Mouse (Mus musculus): ENCODE data around the gene Ubac2. TPM values are rescaled to one million over a fixed set of nuclear protein-coding genes. Genes with fewer than 3 reads are reported as not detected.

The Ubac2 gene
- total and polyA plus RNA-seq, 2 experiments from 2014 or later = 43.6 to 51.7 TPM

GRCm38 (mm10) chr14:121904754-121905153, 26.3 kb downstream of the Ubac2 start:
- H3K9me3 ChIP-seq (ENCODE audit: low read length) = no peaks in the 10 kb centered on the region
- no peak overlapping the region for H3K4me3 ChIP-seq (ENCODE audit: low read depth, low read length)
- H3K4me2 ChIP-seq (ENCODE audit: low read depth, low read length, poor library complexity, severe bottlenecking) = no peak overlapping the region
- WGBS = 65% methylated on average over 3 of the region's 3 CpGs
- no peak overlapping the region for H3K9ac ChIP-seq (replicated peaks; ENCODE audit: low read length, poor library complexity, severe bottlenecking)
- no peak for TF ChIP-seq CTCF (IDR thresholded peaks at IDR 0.05)
- H3K27ac ChIP-seq (ENCODE audit: low read depth, low read length) = no peak overlapping the region
- no peaks in the 10 kb centered on the region for H3K27me3 ChIP-seq (ENCODE audit: insufficient read depth, low read length)
- H3K36me3 ChIP-seq (ENCODE audit: insufficient read depth, low read length) = peaks cover 11% of the 10 kb centered on the region
- ATAC-seq (ENCODE audit: low FRiP score) (no peak), DNase-seq (ENCODE audit: low spot score) (no peak)
- no peaks in the 10 kb centered on the region for H3K4me1 ChIP-seq (ENCODE audit: insufficient read depth, low read length)

GRCm38 (mm10) chr14:121906341-121906991, 28.0 kb downstream of the Ubac2 start:
- DNase-seq (ENCODE audit: low spot score) (no peak), ATAC-seq (ENCODE audit: low FRiP score) (no peak)
- Histone ChIP-seq H3K27me3 (ENCODE audit: insufficient read depth, low read length) (no peaks in the 10 kb centered on the region), H3K27ac (ENCODE audit: low read depth, low read length) (no peak overlapping the region), H3K4me3 (ENCODE audit: low read depth, low read length) (no peak overlapping the region), H3K36me3 (ENCODE audit: insufficient read depth, low read length) (peaks cover 14% of the 10 kb centered on the region), H3K4me2 (ENCODE audit: low read depth, low read length, poor library complexity, severe bottlenecking) (no peak overlapping the region), H3K4me1 (ENCODE audit: insufficient read depth, low read length) (no peaks in the 10 kb centered on the region), H3K9me3 (ENCODE audit: low read length) (no peaks in the 10 kb centered on the region), H3K9ac (replicated peaks; ENCODE audit: low read length, poor library complexity, severe bottlenecking) (no peak overlapping the region)
- 84% methylated on average over 8 of the region's 8 CpGs for WGBS
- TF ChIP-seq CTCF (IDR thresholded peaks at IDR 0.05) = no peak

GRCm38 (mm10) chr14:121906992-121907681, 28.7 kb downstream of the Ubac2 start:
- H3K27ac ChIP-seq (ENCODE audit: low read depth, low read length) = no peak overlapping the region
- H3K9ac ChIP-seq (replicated peaks; ENCODE audit: low read length, poor library complexity, severe bottlenecking) = no peak overlapping the region
- WGBS = 89% methylated on average over 11 of the region's 11 CpGs
- H3K4me1 ChIP-seq (ENCODE audit: insufficient read depth, low read length) = no peaks in the 10 kb centered on the region
- no peak for DNase-seq (ENCODE audit: low spot score)
- peaks cover 17% of the 10 kb centered on the region for H3K36me3 ChIP-seq (ENCODE audit: insufficient read depth, low read length)
- no peaks in the 10 kb centered on the region for H3K27me3 ChIP-seq (ENCODE audit: insufficient read depth, low read length)
- no peaks in the 10 kb centered on the region for H3K9me3 ChIP-seq (ENCODE audit: low read length)
- no peak overlapping the region for H3K4me2 ChIP-seq (ENCODE audit: low read depth, low read length, poor library complexity, severe bottlenecking)
- no peak for TF ChIP-seq CTCF (IDR thresholded peaks at IDR 0.05)
- no peak for ATAC-seq (ENCODE audit: low FRiP score)
- H3K4me3 ChIP-seq (ENCODE audit: low read depth, low read length) = no peak overlapping the region

DNA sequence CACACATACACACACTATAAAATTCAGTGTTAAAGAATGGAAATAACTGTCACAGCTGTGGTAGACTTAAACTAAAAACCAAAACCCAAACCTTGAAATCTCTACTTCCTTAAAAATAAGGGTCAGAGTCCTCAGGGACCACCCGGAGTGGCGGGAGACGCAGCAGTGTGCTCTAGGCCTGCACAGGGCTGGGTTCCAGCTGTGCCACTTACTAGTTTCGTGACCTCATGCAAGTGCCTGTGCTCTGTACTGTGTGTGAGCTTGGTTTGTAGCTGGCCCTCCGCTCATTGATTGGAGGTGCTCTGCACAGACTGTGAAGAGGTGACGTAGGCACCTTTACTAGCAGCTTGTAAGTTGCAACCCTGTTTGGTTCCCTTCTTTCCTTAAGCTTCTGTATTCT, 31.4 kb downstream of the Ubac2 start:
- WGBS = 92% methylated on average over 6 of the region's 6 CpGs
- Histone ChIP-seq H3K36me3 (ENCODE audit: insufficient read depth, low read length) (peaks cover 17% of the 10 kb centered on the region), H3K9ac (replicated peaks; ENCODE audit: low read length, poor library complexity, severe bottlenecking) (no peak overlapping the region), H3K9me3 (ENCODE audit: low read length) (no peaks in the 10 kb centered on the region), H3K4me2 (ENCODE audit: low read depth, low read length, poor library complexity, severe bottlenecking) (no peak overlapping the region), H3K4me3 (ENCODE audit: low read depth, low read length) (no peak overlapping the region), H3K4me1 (ENCODE audit: insufficient read depth, low read length) (no peaks in the 10 kb centered on the region), H3K27me3 (ENCODE audit: insufficient read depth, low read length) (no peaks in the 10 kb centered on the region), H3K27ac (ENCODE audit: low read depth, low read length) (no peak overlapping the region)
- TF ChIP-seq CTCF (IDR thresholded peaks at IDR 0.05) = no peak
- ATAC-seq (ENCODE audit: low FRiP score) (no peak), DNase-seq (ENCODE audit: low spot score) (no peak)

- DNase-seq (ENCODE audit: low spot score) (no peak), ATAC-seq (ENCODE audit: low FRiP score) (no peak)
- H3K27me3 ChIP-seq (ENCODE audit: insufficient read depth, low read length) = no peaks in the 10 kb centered on the region
- H3K4me3 ChIP-seq (ENCODE audit: low read depth, low read length) = no peak overlapping the region
- no peaks in the 10 kb centered on the region for H3K4me1 ChIP-seq (ENCODE audit: insufficient read depth, low read length)
- H3K36me3 ChIP-seq (ENCODE audit: insufficient read depth, low read length) = peaks cover 20% of the 10 kb centered on the region
- H3K9me3 ChIP-seq (ENCODE audit: low read length) = no peaks in the 10 kb centered on the region
- no peak for TF ChIP-seq CTCF (IDR thresholded peaks at IDR 0.05)
- H3K9ac ChIP-seq (replicated peaks; ENCODE audit: low read length, poor library complexity, severe bottlenecking) = no peak overlapping the region
- WGBS = 97% methylated on average over 7 of the region's 7 CpGs
- no peak overlapping the region for H3K27ac ChIP-seq (ENCODE audit: low read depth, low read length)
- H3K4me2 ChIP-seq (ENCODE audit: low read depth, low read length, poor library complexity, severe bottlenecking) = no peak overlapping the region
Measured at GRCm38 (mm10) chr14:121912501-121912900, 34.1 kb downstream of the Ubac2 start.

DNA sequence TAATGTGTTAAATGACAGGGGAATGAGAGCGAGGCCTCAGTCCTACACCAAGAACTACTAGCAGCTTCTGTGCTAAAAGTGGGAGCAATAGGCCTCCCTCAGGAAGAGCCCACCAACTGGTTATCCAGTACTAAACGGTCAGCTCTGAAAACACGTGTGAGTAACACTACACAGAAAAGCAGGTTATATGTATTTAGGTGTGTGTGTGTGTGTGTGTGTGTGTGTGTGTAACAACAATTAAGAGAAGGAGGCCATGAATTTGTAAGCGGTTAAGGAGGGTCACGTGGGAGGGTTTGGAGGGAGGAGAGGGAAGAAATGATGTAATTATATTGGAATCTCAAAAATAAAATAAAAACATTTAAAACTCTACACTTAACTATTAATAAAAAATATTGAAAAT, 36.7 kb downstream of the Ubac2 start:
- Histone ChIP-seq H3K27ac (ENCODE audit: low read depth, low read length) (no peak overlapping the region), H3K4me2 (ENCODE audit: low read depth, low read length, poor library complexity, severe bottlenecking) (no peak overlapping the region), H3K4me3 (ENCODE audit: low read depth, low read length) (no peak overlapping the region), H3K4me1 (ENCODE audit: insufficient read depth, low read length) (no peaks in the 10 kb centered on the region), H3K9me3 (ENCODE audit: low read length) (no peaks in the 10 kb centered on the region), H3K9ac (replicated peaks; ENCODE audit: low read length, poor library complexity, severe bottlenecking) (no peak overlapping the region), H3K27me3 (ENCODE audit: insufficient read depth, low read length) (no peaks in the 10 kb centered on the region), H3K36me3 (ENCODE audit: insufficient read depth, low read length) (peaks cover 13% of the 10 kb centered on the region)
- no peak for TF ChIP-seq CTCF (IDR thresholded peaks at IDR 0.05)
- DNase-seq (ENCODE audit: low spot score) (no peak), ATAC-seq (ENCODE audit: low FRiP score) (no peak)
- WGBS = 91% methylated on average over 5 of the region's 5 CpGs
